Mouse (Mus musculus) CD4-positive, CD25-positive, alpha-beta regulatory T cell, adult 4 months (primary cell): ENCODE data around the gene Snx7. TPM values are rescaled to one million over a fixed set of nuclear protein-coding genes. Genes with fewer than 3 reads are reported as not detected.

Experiments used
- ATAC-seq: one replicate; pipeline ENCODE4 v1.8.0; 2017
- polyA plus RNA-seq, 2 experiments: library from polyadenylated mRNA; unstranded; fragments of 100-300 nt; shearing (Covaris generic); gene quantifications; one replicate each; pipeline ENCODE4 v1.2.1; 2017

Snx7 gene
- polyA plus RNA-seq: under 1 TPM in 1 of 2 experiments, not detected in 1; 0.09 TPM

DNA sequence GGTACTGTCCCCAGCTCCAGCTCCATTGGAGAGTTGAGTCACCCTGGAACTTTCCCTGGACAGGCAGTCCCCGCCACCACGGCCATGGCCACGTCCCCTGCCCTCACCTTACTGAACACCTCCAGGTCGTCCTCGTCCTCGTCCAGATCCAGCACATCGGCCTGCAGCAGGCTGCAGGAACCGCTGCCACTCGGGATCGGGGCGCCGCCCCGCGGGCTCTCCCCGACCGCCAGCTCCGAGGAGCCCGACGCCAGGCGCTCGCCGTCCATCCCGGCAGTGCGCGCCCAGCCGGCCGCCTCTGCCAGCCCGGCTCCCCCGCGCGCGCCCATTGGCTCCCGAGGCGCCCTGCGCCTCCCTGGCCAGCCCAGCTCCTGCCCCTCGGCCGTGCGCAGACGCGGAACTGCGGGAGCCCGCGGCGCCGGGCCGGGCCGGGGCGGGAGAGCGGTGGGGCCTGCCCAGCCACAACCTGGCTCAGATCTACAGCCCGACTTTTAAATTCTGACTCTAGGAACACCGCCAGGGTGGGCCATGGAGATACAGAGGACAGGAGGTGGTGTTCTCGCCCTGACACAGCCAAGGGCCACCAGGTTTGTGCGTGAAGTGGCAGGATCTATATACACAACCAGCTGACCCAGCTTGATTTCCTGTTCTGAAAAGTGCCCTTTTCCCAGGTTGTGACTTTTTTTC lies at the start of gene Snx7:
Gene Snx7, minus strand, starts transcription at position 300 of the 687 bp plus-strand sequence.
- no peak for ATAC-seq

DNA sequence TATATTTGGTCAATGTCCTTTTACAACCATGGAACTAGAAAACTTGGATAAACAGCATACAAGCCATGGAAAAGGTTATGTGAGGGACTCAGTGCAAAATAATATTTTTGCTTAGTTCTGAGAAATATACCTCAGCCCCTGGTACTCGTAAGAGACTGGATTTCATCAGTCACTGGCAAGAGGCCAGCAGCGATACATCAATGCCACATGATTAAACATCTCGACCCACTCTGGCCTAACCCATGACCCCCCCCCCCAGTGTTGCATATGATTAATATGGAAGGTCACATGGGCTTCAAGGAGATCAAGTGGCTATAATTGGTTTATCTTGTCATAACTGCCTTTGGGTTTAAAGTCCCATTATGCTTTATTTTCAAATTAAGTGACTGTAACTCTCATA lies 46.7 kb upstream of the Snx7 start:
- no peak for ATAC-seq

DNA sequence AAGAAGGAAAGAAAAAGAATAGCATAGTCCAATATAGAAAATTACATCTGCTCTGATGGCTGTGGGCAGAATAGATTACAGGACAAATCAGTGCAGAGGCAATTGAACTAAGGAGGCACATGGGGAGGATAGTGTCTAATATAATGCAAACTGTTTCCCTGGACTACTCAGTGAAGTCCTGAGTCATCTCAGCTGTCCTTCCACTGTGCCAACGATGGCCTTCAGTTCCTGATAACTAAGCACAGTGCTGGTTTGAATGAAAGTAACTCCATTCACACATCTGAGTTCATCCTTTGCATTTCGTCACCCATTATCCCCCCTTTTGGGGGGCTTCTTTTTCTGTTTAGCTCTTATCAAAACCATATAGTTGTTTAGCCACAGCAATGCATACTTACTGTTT lies 25.0 kb upstream of the Snx7 start:
- no peak for ATAC-seq

DNA sequence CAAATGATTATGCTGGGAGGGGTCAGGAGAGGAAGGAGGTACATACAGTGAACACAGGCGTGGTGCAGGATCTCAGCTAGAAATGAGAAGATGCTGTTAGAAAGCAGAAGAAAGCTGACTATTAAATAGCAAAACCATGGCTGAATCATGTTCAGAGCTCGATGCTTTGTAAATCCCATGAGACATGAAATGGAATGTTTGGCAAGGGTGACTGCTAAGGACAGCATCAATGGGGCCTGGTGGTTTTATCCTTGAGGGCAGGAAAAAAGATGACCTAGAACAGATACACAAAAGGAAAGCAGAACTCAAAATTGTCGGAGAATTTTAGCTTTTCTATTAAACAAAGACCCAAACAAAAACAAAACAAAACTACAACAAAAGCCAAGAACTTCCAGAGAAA lies 6.7 kb upstream of the Snx7 start:
- no peak for ATAC-seq

DNA sequence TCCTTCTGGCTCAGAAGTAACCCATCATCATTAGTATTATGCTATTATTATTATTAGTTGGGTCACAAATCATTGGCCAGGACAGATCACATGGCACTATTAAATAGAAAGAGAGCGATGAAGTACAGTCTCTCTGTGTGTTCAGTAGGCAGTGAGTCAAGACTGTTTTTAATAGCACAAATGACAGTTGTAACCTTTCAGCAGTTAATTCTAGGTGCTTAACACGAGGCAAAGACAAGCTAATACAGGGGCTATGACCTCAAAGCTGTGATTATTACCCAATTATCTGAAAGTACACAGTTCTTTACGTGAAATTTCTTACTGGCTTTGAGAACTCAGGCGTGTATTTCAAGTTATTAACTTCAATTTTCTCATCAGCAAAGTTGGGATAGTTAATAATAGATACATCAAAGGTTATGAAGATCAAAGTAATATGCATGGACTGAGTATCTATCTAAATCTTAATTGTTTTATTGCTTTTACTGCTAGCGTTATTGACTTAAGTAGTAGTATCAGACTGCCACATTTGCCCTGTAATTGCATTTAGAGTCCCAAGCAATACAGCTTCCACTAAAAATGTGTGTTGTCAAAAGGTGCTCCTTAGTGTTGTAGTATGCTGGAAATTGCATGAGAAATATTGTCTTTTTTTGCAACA lies 4.6 kb upstream of the Snx7 start:
- ATAC-seq: no peak

DNA sequence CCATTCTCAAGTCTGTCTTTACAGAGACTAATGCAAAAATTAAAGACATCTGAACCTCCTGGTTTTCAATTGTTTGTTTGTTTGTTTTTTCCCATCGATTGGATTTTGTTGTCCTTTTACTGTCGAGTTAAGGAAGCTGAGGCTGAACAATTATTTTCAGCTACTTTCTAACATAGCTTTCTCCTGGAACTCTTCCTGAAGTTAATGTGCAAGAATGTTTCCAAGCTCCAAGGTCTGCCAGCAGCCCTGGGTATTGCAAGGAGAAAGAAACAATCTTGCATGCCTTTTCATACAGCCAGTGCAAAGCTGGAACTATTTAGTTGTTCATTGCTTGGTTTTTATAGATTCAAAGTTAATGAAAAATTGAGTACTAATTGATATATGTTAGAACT lies 584 bp upstream of the Snx7 start:
- ATAC-seq: no peak

DNA sequence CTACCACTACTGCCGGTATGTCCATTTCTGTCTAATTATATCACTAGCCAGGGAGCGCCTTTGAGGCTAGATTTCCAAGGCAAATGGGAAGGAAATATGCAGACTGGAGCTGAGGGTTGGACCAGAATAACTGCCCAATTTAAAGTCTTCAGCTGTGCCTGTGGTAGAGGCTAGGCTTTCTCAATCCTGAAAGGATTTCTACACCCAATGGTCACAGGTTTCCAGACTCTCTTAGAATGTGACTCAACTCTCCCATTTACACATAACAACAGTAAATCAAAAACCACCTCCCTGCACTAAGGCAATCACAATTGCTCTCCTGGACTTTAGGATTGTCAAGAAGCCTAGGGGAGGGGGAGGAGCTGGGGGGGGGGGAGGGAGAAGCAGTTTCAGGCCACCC lies 645 bp downstream of the Snx7 start:
- no peak for ATAC-seq

DNA sequence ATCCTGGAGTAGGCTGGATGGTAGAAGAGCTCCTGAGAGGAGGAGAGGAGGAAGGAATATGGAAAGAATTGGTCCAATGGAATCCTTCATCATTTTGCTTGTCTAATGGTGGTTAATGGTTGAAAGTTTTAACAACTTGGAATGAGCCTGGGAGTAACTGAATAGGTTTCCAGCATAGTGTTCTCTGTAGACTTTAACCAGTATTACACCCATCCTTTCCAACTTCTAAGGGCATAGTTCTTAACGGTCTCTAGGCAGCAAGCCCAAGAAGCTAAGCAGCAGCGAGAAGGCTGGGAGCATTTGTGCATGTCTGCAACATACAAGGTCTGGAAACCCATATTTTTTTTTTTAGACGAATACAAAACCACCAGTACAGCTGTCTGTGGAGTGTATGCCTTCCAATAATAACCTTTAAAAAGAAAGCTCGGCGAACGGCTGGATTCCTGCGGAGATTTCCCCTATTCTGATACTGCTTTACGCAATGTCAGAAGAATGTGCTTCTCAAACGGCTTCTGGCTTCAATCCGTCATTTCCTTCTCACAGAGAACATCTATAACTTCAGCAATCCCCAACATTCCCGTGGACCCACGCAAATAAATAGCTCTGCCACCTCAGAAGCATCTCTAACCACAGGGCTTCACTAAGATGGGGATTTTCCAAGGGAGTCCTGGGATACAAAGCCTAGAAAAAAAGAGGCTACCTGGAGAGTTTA lies 1.9 kb downstream of the Snx7 start:
- no peak for ATAC-seq

DNA sequence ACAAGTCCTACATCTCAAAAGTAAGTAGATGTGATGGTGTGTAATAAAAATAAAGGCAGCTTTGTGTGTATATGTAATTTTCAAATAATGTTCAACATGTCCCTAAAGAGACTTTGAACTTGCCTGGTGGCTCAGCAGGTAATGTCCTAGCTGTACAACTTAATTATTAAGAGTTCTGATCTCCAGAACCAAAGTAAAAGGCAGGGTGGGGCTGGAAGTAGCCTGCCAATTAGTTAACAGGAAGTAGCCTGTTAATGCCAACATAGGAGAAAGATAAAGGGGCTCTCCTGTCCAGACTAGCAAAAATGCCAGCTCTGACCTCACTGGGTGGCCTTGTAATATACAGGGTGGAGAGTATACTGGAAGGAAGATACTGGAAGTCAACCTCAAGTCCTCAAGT lies 3.1 kb downstream of the Snx7 start:
- no peak for ATAC-seq

DNA sequence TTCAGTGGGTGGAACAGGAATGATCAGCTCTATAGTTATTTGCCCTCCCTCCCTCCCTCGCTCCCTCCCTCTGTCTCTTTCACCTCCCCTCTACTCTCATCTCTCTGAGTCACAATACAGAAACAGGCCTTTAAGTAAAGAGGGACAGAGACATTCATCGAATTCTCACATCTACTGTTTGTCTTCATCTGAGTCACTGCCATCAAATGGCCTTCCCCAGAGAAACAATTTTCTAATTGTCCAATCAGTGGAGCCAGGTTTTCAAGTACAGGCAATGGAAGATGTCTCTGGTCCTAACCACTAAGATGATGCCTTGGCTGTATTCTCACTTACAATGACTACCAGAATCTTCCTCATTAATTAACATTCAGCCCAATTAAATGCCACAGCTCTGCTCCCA lies 5.8 kb downstream of the Snx7 start:
- ATAC-seq: no peak

DNA sequence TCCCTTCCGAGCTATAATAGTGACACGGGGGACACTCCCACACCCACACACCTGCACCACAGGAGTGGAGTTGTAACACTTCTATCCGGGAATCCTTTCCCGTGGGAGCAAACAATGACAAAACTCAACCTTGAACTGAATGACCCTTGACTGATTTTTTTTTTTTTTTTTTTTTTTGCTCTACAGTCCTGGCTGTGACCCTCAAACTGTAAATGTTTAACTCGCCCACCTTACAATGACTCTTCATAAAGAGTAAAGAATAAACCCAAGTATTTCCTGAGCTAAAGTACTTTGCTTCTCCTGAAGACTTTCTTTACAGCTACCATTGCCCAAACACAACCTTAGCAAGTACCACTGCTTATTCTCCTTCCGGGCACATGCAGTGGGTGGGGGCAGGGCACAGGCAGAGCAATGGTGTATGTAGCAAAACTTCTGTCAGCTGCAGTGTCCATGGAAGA lies 6.7 kb downstream of the Snx7 start:
- no peak for ATAC-seq

DNA sequence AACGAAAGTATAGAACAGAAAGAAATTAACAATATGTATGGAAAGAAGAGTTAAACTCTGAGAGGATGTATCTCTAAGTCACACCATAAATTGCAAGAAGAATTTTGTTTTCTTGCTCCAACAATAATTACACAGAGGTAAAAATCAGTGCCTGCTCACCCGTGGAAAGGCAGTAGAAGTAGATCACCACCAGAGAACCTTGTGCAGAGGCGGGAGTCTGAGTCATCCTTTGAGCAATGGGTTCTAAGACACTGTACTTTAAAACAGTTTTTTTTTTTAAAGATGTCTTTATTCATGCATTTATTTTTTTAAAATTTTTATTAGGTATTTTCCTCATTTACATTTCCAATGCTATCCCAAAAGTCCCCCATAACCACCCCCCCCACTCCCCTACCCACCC lies 9.7 kb downstream of the Snx7 start:
- ATAC-seq: no peak

DNA sequence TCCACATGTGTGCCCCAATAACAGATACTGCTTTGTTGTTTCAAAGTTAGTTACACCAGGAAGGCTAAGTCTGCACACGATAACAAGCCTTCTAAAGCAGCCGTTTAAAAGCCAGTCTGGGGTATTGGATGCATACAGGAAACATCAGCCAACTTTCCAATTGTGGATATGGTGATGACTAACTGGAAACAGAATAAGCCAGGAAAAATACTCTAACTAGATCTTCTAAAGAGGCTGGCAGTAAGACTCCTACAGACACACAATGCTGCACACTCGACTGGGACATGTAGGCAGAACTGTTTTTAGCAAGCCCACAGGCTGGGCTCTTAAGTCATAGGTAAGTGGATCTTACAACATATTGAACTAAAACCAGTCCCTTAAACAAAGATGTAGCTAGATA lies 15.0 kb downstream of the Snx7 start:
- no peak for ATAC-seq

DNA sequence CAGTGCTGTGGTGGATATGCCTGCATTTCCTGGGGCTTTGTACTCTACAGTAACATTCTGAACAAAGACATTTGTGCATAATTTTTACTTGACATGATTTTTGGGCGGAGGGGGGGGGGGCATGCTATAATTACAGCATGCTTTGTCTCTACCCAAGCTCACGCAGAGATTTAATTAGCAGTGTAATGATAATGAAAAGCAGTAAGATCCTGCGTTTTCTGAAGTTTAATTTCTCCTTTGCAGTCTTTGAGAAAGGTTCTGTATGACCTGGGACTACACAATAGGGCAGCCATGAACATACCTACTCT lies 16.7 kb downstream of the Snx7 start:
- no peak for ATAC-seq

DNA sequence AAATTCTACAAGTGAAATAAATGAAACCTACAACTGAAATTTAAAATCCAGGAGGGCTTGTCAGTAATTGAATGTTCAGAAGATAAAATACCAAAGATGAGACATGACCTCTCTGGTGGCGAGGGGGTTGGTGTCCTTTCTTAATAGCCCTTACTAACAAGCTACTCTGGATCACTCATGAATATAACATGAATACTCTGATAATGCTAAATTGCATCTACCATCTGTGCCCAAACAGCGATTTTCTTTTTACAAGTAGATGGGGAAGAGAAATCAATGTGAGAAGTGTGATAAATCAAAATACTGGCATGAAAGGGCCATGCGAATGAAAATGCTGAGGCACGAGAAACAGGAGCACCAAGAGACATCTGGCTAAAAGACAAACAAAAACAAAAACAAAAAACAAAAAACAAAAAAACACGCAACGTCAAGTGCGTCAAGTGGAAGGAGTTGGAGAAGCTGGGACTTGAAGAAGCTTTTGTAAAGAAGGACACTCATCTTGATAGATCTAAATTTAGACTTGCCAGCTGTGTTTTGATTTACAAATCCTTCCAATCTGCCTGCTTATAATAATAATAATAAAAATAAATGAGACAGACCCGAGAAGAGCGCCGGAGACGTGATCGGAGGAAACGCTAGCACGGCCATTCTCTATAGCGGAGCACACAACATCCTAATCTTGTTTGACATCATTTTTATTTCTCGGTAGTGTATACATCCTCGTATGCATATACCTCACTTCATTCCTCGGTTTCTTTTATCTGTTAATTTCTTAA lies 17.3 kb downstream of the Snx7 start:
- no peak for ATAC-seq

DNA sequence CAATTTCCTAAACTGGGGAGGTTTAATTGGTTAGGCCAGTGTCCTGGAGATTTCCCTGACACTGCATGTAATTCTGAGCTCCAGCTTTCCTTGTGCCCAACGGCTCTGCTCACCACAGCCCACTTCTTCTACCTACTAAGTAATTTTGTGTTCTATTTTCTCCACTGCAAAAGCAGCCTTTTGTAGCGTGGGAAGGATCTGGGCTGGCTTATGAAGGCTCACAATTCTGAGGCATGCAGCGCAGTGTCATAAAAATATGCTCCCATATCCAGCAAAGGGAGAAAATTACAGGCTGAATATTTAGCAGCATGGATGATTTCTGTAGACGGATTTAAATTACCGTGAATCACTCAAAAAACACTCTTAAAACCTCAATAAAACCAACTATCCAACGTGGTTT lies 19.9 kb downstream of the Snx7 start:
- no peak for ATAC-seq

DNA sequence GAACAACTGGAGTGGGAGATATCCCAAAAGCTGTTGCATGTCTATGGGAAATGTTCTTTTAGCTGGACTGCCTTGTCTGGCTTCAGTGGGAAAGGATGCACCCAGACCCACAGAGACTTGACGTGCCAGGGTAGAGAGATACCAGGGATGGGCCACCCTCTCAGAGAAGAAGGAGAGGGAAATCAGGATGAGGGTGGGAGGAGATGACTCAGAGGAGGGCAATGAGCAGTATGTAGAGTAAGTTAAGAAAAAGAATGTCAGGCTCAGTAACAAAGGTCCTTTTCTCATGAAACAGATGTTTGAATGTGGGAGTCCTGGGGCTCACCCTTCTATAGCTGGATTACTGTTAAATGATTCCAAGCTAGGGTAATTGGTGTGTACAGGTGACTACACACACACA lies 26.1 kb downstream of the Snx7 start:
- no peak for ATAC-seq

DNA sequence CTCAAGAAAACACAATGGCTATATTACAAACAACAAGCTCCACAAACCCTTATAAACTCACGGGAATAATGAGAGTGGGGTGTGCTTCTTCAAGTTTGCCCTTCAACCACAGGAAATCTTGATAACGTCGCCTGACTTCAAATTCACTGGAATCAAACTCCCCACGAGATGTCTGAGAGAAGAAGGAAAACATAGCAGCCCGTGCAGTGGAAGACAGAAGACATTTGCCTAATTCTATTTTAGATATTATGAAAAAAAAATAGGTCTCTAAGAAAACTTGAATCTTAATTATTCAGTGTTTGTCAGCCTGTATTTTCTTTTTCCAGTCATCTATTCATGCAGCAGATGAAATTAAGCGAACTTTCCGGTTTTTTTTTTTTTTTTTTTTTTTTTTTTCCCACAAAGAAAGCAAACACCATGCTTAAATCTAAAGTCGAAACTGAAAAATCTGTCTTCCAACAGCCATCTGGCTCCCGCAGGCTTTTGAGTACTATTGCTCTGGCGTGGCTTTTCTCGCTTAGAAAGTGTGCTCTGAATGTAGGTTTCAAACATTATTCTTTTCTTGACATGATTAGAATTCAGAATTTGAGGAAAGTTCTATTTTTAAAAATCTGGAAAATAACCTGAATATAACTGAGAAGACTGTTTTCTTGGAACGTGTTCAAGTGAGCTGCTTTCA lies 28.7 kb downstream of the Snx7 start:
- no peak for ATAC-seq

DNA sequence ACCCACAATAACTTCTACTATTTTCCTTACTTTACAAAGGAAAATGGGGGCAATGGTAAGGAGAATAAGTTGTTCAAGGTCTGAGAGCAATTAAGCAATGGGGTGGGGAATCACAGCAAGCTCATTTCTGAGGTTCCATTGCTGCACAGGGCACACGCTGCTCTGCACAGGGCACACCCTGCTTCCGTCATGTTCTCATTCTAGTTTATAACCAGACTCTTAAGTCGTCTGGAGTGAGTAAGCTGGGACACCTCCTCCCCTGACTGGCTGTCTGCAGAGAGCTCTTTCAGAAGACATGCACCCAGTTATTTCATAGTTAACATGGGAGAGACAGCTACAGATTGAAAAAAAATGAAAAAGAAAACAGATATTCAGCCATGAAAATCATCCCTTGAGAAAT lies 30.7 kb downstream of the Snx7 start:
- no peak for ATAC-seq

DNA sequence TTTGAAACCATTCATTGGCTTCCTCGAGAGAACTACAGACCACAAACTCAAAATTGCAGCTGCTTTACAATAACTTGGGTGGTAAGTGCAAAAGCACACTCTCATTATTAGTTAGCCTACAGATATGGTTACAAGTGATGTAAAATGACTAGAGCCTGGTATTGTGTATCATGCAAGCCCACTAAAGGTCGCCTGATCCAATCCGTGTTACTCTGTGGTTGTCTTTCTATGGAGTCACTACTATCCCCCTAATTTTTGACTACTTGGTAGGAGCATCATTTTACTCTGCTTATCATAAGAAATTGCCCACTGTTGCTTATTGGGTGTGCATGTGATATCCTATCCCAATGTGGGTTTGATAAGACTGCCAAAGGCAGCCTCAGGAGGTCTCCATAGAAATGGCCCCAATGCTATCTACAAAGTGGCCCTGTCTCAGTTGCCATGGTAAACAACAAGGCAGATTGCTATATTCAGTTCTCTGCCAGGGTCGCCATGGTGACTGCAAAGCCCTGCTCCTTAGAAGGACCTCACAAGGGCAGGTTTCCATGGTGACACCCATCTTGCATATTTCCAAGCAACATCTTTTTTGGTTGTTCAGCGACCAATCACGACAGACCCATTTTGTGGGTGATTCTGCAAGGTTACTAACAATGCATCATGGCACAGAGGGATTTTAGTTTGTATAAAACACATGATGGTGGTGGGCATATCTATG lies 42.1 kb downstream of the Snx7 start:
- no peak for ATAC-seq

DNA sequence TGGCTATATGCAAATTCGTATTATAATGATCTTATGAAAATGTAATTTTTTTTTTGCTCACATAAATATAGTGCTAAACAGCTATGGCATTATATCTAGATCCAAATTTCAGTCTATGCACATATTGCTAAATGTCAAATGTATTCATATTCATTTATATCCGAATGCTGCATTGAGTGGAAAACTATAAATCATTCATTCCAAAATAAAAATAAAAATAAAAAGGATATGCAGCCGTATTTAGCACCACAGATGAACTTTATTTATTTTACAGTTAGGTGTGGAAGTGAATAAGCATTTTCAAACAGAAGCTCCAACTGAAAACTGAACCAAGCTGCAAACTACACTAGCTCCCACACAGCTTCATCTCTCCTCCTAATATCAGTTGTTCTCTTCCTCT lies 45.5 kb downstream of the Snx7 start:
- ATAC-seq: no peak

DNA sequence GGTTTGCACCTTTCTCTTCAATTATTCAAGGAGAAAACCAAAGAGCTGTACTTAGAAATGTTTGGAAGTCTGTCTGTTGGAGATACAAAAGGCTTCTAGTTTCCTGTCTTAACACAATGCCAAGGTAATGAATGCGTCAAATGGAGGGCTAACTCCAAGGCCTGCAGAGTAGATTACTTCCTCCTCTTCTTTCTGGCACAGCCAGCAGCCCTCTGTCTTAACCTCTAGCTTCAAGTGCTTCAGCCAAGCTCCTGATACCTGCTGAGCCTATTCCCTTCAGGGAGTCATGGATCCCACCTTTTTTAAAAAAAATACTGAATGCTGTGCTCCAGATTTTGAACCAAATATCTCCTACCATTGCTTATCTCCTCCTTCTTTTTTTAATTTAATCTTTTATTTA lies 51.1 kb downstream of the Snx7 start:
- no peak for ATAC-seq
